Mouse (Mus musculus): Measurements from ENCODE around the gene Spesp1.

DNA sequence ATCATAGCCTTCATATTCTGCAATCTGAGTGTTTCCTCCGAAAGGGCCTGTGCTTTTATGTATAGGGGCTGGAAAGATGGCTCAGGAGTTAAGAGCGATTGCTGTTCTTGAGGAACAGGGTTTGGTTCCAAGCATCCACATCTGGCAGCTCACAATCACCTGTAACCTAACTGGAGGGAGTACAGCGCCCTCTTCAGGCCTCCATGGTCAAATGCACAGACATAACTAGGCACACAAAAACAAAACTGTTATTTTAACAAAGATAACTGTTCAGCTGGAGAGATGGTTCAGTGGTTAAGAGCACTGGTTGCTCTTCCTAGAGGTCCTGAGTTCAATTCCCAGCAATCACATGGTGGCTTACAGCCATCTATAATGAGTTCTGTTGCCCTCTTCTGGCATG is 44.0 kb upstream of the Spesp1 start:
- TF ChIP-seq POLR2A (IDR thresholded peaks at IDR 0.05; ENCODE audit: control insufficient read depth, extremely low read depth, insufficient read depth, low read length, poor library complexity) (no peak), CTCF (IDR thresholded peaks at IDR 0.05; ENCODE audit: borderline replicate concordance, control insufficient read depth, extremely low read depth, insufficient read depth, low read length, poor library complexity) (no peak)
